Mouse (Mus musculus) stomach, postnatal 0 days (tissue): Measurements from ENCODE around the gene Gm49396.

Source experiments
- CTCF ChIP-seq: IDR thresholded peaks from 2 replicates; pipeline ENCODE4 v1.5.1; 2016; ENCODE audit warnings: antibody characterized with exemption, low read depth, mild to moderate bottlenecking, moderate library complexity
- EP300 ChIP-seq: optimal IDR thresholded peaks from 2 replicates; pipeline ENCODE3; 2016; ENCODE audit warnings: antibody characterized with exemption

DNA sequence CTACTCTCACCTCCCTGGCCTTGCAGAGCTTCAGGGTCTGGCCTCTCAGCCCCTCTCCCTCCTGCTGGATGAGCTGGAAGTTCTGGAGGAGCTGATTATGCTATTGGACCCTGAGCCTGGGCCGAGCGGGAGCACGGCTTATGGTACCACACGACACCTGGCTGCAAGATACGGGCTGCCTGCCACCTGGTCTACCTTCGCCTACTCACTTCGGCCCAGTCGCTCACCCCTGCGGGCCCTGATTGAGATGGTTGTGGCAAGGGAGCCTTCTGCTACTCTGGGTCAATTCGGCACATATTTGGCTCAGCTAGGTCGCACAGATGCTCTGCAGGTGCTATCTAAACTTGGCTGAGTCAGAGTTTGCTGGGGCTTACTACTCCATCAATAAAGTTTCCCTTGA is 4.4 kb downstream of the Gm49396 start:
- TF ChIP-seq EP300 (no peak), CTCF (no peak)
